Mouse (Mus musculus) heart, adult 2 months (tissue): ENCODE data around the gene Gm39566.

Experiments
- CTCF ChIP-seq: fragments of 200-600 bp; IDR thresholded peaks from 2 replicates; pipeline ENCODE4 v1.8.1; 2022; ENCODE audit warnings: antibody characterized with exemption, mild to moderate bottlenecking, moderate library complexity
- EP300 ChIP-seq: fragments of 200-500 bp; IDR thresholded peaks from 2 replicates; pipeline ENCODE4 v1.6.1; 2011; ENCODE audit warnings: low read depth, low read length, control low read depth; ENCODE audit not compliant: insufficient read depth
- POLR2A ChIP-seq: fragments of 200-500 bp; IDR thresholded peaks from 2 replicates; pipeline ENCODE4 v1.6.1; 2011; ENCODE audit warnings: mild to moderate bottlenecking, low read depth, low read length, control low read depth; ENCODE audit not compliant: insufficient read depth

DNA sequence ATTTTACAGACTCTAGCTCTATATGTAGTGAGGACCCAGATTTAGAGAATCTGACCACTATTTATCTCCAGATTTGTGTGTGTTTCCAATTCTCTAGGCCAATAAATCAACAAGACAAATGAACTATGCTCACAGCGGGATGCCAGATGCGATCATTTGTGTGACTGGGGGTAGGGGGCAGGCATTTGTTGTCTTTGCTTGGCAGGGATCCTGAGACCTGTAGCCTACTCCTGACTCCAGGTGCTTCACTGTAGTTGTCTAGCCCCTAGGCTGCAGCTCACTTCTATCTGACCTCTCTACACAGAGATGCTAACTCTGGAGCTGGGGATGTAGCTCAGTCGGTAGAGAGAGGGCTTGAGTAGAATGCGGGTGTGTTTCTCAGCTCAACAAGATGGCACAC lies 33.3 kb downstream of the Gm39566 start:
- no peak for TF ChIP-seq POLR2A
- TF ChIP-seq CTCF, result no peak
- TF ChIP-seq EP300, result no peak
